Mouse (Mus musculus) cerebellum, adult 9-10 months (tissue): ENCODE data around the gene Atp13a2.
A peak's percentile ranks its signal among the peaks of the same experiment; 100 is the strongest.

Experiments
- DNase-seq: peaks from one replicate; pipeline ENCODE4 v3.0.0; 2022

Atp13a2 gene

DNA sequence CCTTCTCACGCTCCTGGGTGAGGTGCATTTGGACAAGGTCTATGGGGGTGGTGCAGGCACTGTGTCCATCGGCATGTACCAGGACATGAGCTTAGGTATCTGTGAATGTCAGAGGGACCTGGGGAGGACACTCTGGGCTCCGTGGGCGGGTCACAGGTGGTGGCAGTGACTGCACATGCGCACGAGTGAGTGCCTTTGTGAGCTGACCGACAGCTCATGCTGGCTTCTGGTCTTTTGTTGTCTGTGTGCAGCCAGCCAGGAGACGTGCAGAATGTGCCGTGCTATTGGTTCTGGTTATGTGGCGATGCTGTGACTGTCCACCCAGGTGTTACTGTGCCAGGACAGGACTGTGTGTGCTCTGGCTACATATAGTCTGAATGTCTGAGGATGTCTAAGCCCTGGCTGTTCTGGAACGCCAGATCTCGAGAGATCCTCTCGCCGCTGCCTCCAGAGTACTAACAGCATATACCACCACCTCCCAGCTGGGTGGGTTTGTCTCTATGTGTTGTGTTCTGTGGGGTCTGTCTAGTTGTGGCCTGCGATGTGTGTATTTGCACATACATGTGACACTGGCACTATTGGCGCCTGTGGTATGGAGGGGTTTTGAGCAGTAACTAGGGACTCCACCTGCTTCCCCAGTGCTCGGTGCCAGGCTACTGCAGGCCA lies 62.3 kb downstream of the Atp13a2 start:
- no peak for DNase-seq

DNA sequence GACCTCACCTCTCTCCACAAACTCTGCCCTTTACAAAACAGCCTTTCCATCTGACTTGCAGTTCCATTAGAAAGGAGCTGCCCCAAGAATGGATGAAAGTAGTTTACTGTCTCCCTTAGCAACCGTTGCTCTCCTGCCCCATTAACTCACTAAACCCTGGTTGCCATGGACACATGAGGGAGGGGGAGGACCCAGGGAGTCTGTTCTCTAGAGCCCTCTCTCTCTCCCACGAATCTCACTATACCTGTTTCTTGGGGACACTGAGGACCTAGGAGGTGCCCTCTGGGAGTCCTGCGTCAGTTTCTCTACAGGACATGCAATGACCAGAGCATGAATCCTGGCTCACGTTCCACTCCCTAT lies 62.8 kb downstream of the Atp13a2 start:
- DNase-seq: no peak

DNA sequence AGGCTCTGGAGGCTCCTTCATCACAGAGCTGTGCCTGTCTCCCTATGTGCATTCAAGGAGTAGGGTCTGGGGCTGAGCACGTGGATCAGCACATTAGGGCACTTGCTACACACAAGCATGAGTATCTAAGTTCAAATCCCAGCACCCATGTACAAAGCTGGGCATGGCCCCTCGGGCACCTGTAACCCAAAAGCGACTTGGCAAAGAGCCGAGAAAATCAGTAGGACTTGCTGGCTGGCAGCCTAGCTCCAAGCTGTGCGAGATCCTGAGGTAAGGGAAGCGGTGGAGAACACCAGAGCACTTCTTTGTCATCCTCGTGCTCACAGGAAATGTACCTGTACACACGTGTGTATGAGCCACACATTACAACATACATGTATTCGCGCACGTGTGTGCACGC lies 65.8 kb downstream of the Atp13a2 start:
- DNase-seq: peak; percentile 53

DNA sequence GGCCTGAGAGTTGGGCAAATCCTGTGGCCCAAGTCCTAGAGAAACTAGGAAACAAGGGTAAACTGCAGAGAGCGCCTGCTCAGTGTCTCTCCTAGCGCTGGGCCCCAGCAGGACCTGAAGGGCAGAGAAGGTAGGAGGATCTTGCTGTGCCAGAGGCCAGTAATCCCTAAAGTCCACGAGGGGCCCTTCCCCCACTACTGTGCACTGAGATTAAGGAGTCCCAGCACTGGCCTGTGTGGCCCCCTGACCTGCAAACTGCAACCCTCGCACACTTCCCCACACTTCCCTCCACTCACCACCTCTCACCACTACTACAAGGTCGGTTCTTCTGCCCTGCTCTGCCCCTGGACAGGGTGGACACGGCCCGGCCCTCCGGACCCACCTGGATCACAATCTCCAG lies 66.5 kb downstream of the Atp13a2 start:
- DNase-seq: no peak

DNA sequence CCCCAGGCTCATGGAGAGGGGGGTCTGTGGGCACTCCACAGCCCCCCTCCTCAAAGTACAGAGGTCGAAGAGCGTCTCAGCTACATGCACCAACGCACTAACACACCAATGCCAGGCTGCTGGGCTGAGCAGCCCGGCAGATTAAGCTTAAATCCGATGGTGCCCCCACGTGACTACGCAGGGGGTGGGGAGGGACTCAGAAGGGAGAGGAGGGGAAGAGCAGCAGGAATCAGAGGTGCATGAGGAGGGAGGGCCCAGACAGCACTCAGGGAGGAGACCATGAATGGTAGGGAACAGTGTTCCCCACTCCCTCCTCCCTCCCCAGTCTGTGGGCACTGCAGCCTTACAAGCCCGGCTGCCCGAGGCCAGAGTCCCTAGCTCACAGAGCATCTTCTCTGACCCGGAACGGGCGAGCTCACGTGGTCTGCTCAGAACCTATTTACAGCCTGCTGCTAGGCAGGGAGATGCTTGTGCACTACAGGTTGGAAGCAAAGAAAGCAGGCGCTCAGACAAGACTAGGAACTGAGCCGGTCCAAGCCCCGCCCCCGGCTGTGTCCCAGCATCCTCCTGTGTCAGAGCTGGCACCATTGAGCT lies 67.0 kb downstream of the Atp13a2 start:
- DNase-seq: peak; percentile 81
